Mouse (Mus musculus) midbrain, embryonic 15.5 days (tissue): ENCODE measurements around the gene Chst3. TPM values are rescaled to one million over a fixed set of nuclear protein-coding genes. Genes with fewer than 3 reads are reported as not detected.
"Not testable (repeated sequence)": the region's sequence is repeated elsewhere in the genome, so short reads cannot be mapped to it uniquely, and the experiment has no call there.

Experiments used
- ATAC-seq: fragments of 200-750 bp; cut with Nextera tagmentation; replicated peaks from 2 replicates; pipeline ENCODE4 v1.8.0; 2017; ENCODE audit warnings: moderate TSS enrichment
- H3K27ac ChIP-seq: fragments of 300-500 bp; sonication (generic); 2 replicates; pipeline ENCODE4 v1.5.1; 2015; ENCODE audit warnings: mild to moderate bottlenecking, inconsistent platforms
- H3K27me3 ChIP-seq: fragments of 300-500 bp; sonication (generic); replicated peaks from 2 replicates; pipeline ENCODE4 v1.6.1; 2015; ENCODE audit warnings: inconsistent platforms
- H3K36me3 ChIP-seq: fragments of 300-500 bp; sonication (generic); replicated peaks from 2 replicates; pipeline ENCODE4 v1.6.1; 2015; ENCODE audit warnings: inconsistent platforms
- H3K4me1 ChIP-seq: fragments of 300-500 bp; sonication (generic); 2 replicates; pipeline ENCODE4 v1.6.1; 2015; ENCODE audit warnings: inconsistent platforms
- H3K4me2 ChIP-seq: fragments of 300-500 bp; sonication (generic); 2 replicates; pipeline ENCODE4 v1.6.1; 2015; ENCODE audit warnings: inconsistent platforms, mild to moderate bottlenecking, moderate library complexity
- H3K4me3 ChIP-seq: fragments of 300-500 bp; sonication (generic); 2 replicates; pipeline ENCODE4 v1.5.1; 2015; ENCODE audit warnings: mild to moderate bottlenecking, inconsistent platforms
- H3K9ac ChIP-seq: fragments of 300-500 bp; sonication (generic); 2 replicates; pipeline ENCODE4 v1.6.1; 2015; ENCODE audit warnings: mild to moderate bottlenecking, inconsistent platforms
- H3K9me3 ChIP-seq: fragments of 300-500 bp; sonication (generic); 2 replicates; pipeline ENCODE4 v1.6.1; 2016; ENCODE audit warnings: inconsistent platforms
- WGBS: fragments of 180-500 bp; shearing (Covaris S2); methylation state at CpG from one replicate; pipeline ENCODE4 v1.1.7; 2015; ENCODE audit warnings: mixed read lengths; 5-methylcytosine and 5-hydroxymethylcytosine counted together
- polyA plus RNA-seq: library from polyadenylated mRNA; unstranded; fragments of >200 nt; fragmentation: Nextera tagmentation; extraction: Ambion mirVana; gene quantifications from 2 replicates; pipeline ENCODE4 v1.2.1, GENCODE M21; 2015

Chst3 gene
- polyA plus RNA-seq, 1 experiment from 2014 or later: 1.1 TPM

- H3K27me3 ChIP-seq, H3K4me3 ChIP-seq, H3K9ac ChIP-seq, ATAC-seq, H3K4me2 ChIP-seq, H3K27ac ChIP-seq, H3K4me1 ChIP-seq, H3K36me3 ChIP-seq, H3K9me3 ChIP-seq: not testable (repeated sequence)
- 84% methylated on average over 8 of the region's 8 CpGs for WGBS
These were observed 56.7 kb downstream of the Chst3 start for GRCm38 (mm10) chr10:60162184-60162972.

GRCm38 (mm10) chr10:60161397-60161796 is 57.7 kb downstream of the Chst3 start:
- not testable (repeated sequence) for H3K9me3 ChIP-seq, H3K4me3 ChIP-seq, H3K36me3 ChIP-seq, H3K4me1 ChIP-seq, ATAC-seq, H3K27ac ChIP-seq, H3K27me3 ChIP-seq, H3K4me2 ChIP-seq, H3K9ac ChIP-seq
- WGBS: 67% methylated on average over 3 of the region's 3 CpGs

- Histone ChIP-seq H3K36me3 (no peaks in the 10 kb centered on the region), H3K27me3 (no peaks in the 10 kb centered on the region), H3K27ac (no peak overlapping the region), H3K4me1 (no peaks in the 10 kb centered on the region), H3K9ac (no peak overlapping the region), H3K4me3 (no peak overlapping the region), H3K4me2 (no peak overlapping the region), H3K9me3 (no peaks in the 10 kb centered on the region)
- no peak for ATAC-seq
- 93% methylated on average over 3 of the region's 3 CpGs for WGBS
These were observed 60.9 kb downstream of the Chst3 start for GRCm38 (mm10) chr10:60158144-60158543.

- Histone ChIP-seq H3K27me3 (no peaks in the 10 kb centered on the region), H3K36me3 (no peaks in the 10 kb centered on the region), H3K9me3 (no peaks in the 10 kb centered on the region), H3K9ac (no peak overlapping the region), H3K4me3 (no peak overlapping the region), H3K4me2 (no peak overlapping the region), H3K27ac (no peak overlapping the region), H3K4me1 (no peaks in the 10 kb centered on the region)
- ATAC-seq: no peak
These were observed 63.0 kb downstream of the Chst3 start for GRCm38 (mm10) chr10:60156016-60156415.

GRCm38 (mm10) chr10:60151107-60151663 is 67.9 kb downstream of the Chst3 start:
- Histone ChIP-seq H3K9ac (no peak overlapping the region), H3K4me2 (no peak overlapping the region), H3K36me3 (no peaks in the 10 kb centered on the region), H3K27ac (no peak overlapping the region), H3K9me3 (no peaks in the 10 kb centered on the region), H3K4me1 (no peaks in the 10 kb centered on the region), H3K4me3 (no peak overlapping the region), H3K27me3 (no peaks in the 10 kb centered on the region)
- no peak; the same call in 1 of the 2 replicates for ATAC-seq
- 64% methylated on average over 6 of the region's 6 CpGs for WGBS

DNA sequence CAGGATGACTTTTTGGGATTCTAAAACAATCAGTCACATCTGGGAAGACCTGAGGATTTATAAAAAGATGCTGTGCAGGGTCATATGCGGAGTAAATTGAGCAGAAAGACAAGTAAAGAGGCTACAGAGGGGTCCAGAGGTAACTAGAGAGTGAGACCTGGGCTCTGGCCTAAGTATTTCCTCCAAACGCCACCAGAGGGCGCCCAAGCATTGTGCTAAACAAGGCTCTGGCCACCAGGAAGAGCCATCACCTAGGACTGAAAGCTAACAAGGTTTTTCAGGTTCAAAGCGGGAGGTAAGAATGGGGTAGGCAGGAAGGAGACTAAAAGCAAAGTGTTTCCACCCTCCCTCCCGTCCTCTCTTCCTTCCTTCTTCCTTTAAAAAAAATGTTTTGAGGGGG is 71.0 kb downstream of the Chst3 start:
- H3K9me3 ChIP-seq: no peaks in the 10 kb centered on the region
- peak; percentile 87 for ATAC-seq
- no peaks in the 10 kb centered on the region for H3K36me3 ChIP-seq
- no peak overlapping the region for H3K4me3 ChIP-seq
- no peak overlapping the region for H3K27ac ChIP-seq
- H3K27me3 ChIP-seq: no peaks in the 10 kb centered on the region
- H3K9ac ChIP-seq: no peak overlapping the region
- H3K4me2 ChIP-seq: no peak overlapping the region
- under 1% methylated on average over 5 of the region's 5 CpGs for WGBS
- H3K4me1 ChIP-seq: no peaks in the 10 kb centered on the region

GRCm38 (mm10) chr10:60147510-60148047 is 71.5 kb downstream of the Chst3 start:
- ATAC-seq: 0 out of 2 replicates have a peak, but pooled peaks have one; percentile 24
- not testable (repeated sequence) for H3K9me3 ChIP-seq, H3K4me1 ChIP-seq, H3K9ac ChIP-seq, H3K4me2 ChIP-seq, H3K27ac ChIP-seq, H3K4me3 ChIP-seq, H3K27me3 ChIP-seq, H3K36me3 ChIP-seq
- 72% methylated on average over 10 of the region's 10 CpGs for WGBS

GRCm38 (mm10) chr10:60141656-60142160 is 77.4 kb downstream of the Chst3 start:
- no peaks in the 10 kb centered on the region for H3K27me3 ChIP-seq

GRCm38 (mm10) chr10:60140751-60141150 is 78.3 kb downstream of the Chst3 start:
- H3K27me3 ChIP-seq: no peaks in the 10 kb centered on the region
- H3K4me2 ChIP-seq: no peak overlapping the region
- no peaks in the 10 kb centered on the region for H3K36me3 ChIP-seq
- 84% methylated on average over 4 of the region's 4 CpGs for WGBS
- no peaks in the 10 kb centered on the region for H3K9me3 ChIP-seq
- ATAC-seq: no peak
- H3K27ac ChIP-seq: no peak overlapping the region
- H3K9ac ChIP-seq: no peak overlapping the region
- no peak overlapping the region for H3K4me3 ChIP-seq
- no peaks in the 10 kb centered on the region for H3K4me1 ChIP-seq

More at GRCm38 (mm10) chr10:60141656-60142160, 77.4 kb downstream of the Chst3 start:
- Histone ChIP-seq H3K36me3 (no peaks in the 10 kb centered on the region), H3K27ac (no peak overlapping the region), H3K9ac (no peak overlapping the region), H3K9me3 (no peaks in the 10 kb centered on the region), H3K4me1 (no peaks in the 10 kb centered on the region), H3K4me2 (no peak overlapping the region), H3K4me3 (no peak overlapping the region)
- ATAC-seq: 0 out of 2 replicates have a peak, but pooled peaks have one; percentile 11
- 85% methylated on average over 3 of the region's 3 CpGs for WGBS

- no peaks in the 10 kb centered on the region for H3K9me3 ChIP-seq
- no peak overlapping the region for H3K9ac ChIP-seq
- H3K27ac ChIP-seq: no peak overlapping the region
- ATAC-seq: no peak
- no peak overlapping the region for H3K4me3 ChIP-seq
- no peaks in the 10 kb centered on the region for H3K27me3 ChIP-seq
- WGBS: 87% methylated on average over 5 of the region's 5 CpGs
- no peaks in the 10 kb centered on the region for H3K4me1 ChIP-seq
- H3K4me2 ChIP-seq: no peak overlapping the region
- H3K36me3 ChIP-seq: no peaks in the 10 kb centered on the region
These were observed 80.4 kb downstream of the Chst3 start for GRCm38 (mm10) chr10:60138680-60139079.

DNA sequence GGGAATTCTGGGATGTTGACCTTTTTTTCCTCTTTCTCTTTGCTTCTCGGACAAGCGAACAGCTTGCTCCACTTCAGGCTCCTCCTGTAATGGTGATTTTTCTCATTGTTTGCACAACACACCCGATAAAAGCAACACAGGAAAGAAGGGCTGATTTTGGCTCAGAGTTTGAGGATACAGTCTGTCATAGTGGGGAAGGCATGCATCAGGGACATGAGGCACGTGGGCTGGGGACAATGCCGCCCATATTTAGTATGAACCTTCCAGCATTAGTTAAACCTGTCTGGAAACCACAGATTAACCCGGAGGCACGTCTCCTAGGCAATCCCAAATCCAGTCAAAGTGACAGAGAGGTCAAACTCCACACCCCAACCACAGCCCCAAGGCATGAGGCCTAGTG is 82.1 kb downstream of the Chst3 start:
- no peaks in the 10 kb centered on the region for H3K36me3 ChIP-seq
- no peak overlapping the region for H3K4me3 ChIP-seq
- H3K27ac ChIP-seq: 0 out of 2 replicates have a peak overlapping the region, but pooled peaks have one; percentile 3
- H3K4me1 ChIP-seq: no peaks in the 10 kb centered on the region
- no peak for ATAC-seq
- H3K9ac ChIP-seq: no peak overlapping the region
- H3K27me3 ChIP-seq: no peaks in the 10 kb centered on the region
- no peaks in the 10 kb centered on the region for H3K9me3 ChIP-seq
- 75% methylated on average over 7 of the region's 7 CpGs for WGBS
- no peak overlapping the region for H3K4me2 ChIP-seq

- not testable (repeated sequence) for H3K4me1 ChIP-seq, H3K4me3 ChIP-seq
These were observed 83.0 kb downstream of the Chst3 start for GRCm38 (mm10) chr10:60136010-60136409.

More at GRCm38 (mm10) chr10:60136010-60136409, 83.0 kb downstream of the Chst3 start:
- WGBS: 48% methylated on average over 1 of the region's 1 CpGs
- H3K36me3 ChIP-seq, H3K27ac ChIP-seq, H3K27me3 ChIP-seq, H3K9ac ChIP-seq, H3K4me2 ChIP-seq, ATAC-seq, H3K9me3 ChIP-seq: not testable (repeated sequence)
